Mouse (Mus musculus) urinary bladder, adult 18-20 months (tissue): ENCODE measurements at regions not wholly inside any gene's neighbourhood (a gene's known extent, or its start where the extent isn't known, plus 50 kb on each side); places are given as distances from the start of the nearest gene placed in this dataset.

ENCODE experiments used
- DNase-seq, 2 experiments: peaks; one replicate each; pipeline ENCODE4 v3.0.0; 2022; ENCODE audit warnings: low spot score in 2 of 2, mixed read lengths in 2 of 2

GRCm38 (mm10) chr3:78901838-78902484, 384.4 kb downstream of the Rapgef2 start:
- no peak for DNase-seq

DNA sequence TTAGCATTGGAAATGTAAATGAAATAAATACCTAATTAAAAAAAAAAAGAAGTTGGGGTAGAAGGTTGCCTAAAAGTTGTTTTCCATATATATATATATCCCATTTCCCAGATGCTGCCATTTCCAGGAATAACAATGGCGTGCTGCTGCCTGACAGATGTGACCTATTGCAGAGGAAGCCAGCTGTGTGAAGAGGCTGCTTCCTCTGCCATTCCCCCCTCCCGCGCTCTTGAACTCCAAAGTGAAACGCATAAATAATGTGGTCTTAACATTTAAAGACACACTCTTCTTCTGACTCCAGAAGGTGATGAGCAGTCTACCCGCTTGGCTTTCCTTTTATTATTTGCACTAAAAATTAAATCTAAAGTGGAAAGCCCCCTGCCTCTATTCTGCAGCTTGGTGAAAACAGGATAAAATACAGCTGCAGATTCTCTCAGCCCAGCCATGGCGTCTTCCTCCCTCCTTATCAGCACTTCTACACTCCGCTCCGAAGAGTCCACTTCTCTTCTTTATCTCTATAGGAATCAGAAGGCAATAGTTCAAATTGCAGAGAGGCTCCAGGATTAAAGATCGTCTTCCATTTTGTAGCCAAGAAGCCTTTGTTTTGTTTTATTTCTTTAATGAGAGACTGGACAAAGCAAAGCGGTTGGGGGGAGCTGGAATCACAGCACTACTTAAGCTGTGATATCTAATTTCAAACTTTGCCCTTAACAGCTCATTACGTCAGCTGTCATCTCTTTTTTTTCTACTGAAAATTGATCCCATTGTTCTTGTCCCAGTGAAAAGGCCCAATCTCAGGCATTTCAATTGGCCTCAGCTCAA, 385.1 kb downstream of the Rapgef2 start:
- no peak for DNase-seq

DNA sequence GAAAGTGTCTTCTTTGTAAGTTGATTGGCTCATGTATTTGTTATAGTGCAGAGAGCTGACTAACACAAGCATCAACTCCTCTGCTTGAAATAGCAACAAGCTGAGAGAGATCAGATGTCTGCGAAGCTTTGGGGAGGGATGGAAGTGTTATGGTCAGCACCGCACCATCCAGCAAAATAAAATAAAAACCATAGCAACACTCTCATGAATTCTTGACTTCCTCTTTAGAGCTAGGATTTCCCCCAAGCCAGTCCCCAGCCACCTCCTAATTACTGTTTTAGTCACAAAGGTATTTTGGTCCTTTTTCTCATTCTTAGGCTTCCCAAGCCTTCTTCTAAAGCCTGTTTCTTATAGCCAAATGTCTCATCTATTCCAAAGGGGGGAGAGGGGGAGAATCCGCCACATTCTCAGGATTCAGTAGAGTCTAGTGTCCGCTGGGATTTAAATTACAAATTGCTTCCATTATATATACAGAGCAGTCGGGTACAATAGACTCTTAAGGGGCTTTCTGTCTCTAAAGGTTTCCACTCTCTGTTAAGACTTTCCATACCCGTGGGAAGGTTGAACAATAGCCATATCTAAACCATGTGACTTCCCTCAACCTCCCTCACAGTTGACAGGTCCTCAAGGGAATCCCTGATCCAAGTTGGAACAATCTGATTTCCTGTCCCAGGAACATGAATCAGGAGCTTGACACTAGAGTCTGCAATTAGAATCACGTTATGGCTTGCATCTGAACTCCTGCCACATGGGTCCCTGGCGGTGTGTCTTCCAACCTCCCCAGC, 386.7 kb downstream of the Rapgef2 start:
- DNase-seq, result no peak

DNA sequence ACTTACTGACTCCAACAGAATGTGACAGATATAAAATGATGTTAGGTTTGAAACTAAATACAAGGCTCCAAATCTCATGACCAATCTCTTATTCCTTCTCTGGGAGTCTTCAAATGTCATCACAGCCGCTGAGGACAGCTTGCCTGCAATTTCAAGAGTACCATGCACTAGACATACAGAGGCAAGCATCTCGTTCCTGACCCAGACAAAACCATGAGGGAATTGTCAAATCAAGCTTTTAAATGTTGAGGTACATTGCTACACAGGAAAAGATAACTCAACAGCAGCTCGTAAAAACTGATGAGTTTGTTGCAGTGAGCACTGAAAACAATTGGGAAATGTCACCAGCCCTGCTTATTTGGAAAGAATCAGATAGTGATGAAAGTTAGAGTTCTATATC, 397.0 kb downstream of the Rapgef2 start:
- DNase-seq, result no peak

DNA sequence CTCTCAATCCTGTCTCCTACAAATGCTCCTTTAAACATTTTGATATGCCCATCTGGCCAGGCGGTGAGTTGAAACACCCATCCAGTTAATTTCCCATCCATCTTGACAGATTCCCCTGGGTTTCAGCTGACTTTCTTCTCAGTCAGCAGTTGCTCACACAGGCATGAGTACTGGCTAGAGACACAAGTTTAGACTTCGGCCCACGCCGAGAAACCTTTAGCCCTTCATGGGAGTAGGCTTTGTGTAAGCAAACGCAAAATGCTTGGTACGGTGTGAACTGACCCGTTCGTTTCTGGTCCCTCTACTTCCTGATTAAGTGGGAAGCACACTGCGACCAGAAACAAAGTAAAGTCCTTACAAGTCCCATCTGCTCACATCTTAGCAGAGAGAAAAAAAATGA, 401.6 kb downstream of the Rapgef2 start:
- no peak for DNase-seq

GRCm38 (mm10) chr3:78884029-78884428, 402.3 kb downstream of the Rapgef2 start:
- DNase-seq, result no peak

GRCm38 (mm10) chr3:78880072-78880471, 406.2 kb downstream of the Rapgef2 start:
- DNase-seq, result no peak

GRCm38 (mm10) chr3:78877323-78877722, 409.0 kb downstream of the Rapgef2 start:
- DNase-seq, result no peak

GRCm38 (mm10) chr3:78866896-78867295, 419.4 kb downstream of the Rapgef2 start:
- DNase-seq, result no peak

DNA sequence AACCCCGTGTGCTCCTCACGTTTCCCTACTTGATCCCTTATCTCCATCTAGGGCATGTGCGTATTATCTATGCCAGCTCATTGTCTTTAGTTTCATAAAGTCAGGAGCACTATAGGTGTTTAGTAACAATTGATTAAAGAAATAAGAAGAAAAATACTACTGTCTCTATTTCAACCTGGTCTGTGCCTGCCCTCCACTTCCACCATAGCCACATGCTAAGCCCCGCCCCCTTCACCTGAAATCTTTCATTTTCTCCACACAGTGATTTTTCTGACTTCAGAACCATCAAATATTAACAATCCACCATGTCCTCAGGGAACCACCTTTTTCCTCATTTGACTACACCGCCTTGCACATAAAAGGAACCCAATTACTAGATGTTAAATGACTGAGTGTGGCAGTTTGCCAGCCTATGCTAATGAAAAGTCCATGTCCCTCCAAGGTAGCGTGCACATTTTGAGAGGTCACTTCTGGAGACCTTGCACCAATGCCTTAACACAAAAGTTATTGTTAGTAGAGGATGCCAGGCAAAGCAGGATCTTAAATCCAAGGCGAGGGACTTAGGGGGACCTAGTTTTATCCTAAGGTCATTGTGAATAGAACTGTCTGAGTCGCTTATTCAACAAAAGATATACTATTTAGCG, 420.1 kb downstream of the Rapgef2 start:
- DNase-seq, result no peak

DNA sequence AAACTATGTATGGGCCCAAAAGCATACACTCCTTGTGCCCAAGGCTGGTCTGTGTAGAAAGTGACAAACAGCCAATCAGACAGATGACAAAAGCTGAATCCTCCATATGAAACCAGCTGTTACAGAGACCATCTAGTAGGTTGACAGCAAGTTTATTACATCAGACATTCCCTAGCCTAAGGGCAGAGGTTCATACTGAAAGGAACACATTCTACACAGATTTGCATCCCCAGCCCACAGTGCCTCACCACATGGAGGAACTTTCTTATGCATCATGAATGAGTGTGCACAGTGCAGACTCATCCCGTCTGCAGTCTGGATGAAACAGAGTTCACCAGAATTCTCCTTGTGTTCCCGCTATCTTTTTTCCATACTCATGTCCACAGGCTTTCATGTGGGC, 423.3 kb downstream of the Rapgef2 start:
- DNase-seq, result no peak

GRCm38 (mm10) chr3:78846617-78847318, 439.5 kb downstream of the Rapgef2 start:
- DNase-seq, result no peak

- DNase-seq, result no peak
These were observed 445.1 kb downstream of the Rapgef2 start for GRCm38 (mm10) chr3:78841173-78841572.

GRCm38 (mm10) chr3:78836824-78837223, 449.5 kb downstream of the Rapgef2 start:
- DNase-seq, result no peak

DNA sequence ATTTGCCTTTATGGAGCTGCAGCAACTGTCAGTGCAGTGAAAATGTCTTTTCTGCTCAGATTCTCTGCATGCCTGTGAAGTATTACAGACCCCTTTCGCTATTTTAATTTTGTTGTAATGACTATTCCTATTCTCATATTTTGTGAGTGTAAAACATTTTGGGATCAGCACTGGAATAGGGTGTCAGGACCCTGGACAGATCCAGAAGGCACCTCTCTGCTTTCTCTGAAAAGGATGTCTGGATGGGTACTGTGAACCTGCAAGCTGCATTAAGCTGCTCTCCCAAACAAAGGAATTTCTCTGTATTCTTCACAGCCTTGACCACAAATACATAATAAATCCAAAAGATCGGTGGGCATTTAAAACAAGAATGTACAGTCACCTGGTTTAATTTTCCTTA, 460.8 kb downstream of the Rapgef2 start:
- no peak for DNase-seq

DNA sequence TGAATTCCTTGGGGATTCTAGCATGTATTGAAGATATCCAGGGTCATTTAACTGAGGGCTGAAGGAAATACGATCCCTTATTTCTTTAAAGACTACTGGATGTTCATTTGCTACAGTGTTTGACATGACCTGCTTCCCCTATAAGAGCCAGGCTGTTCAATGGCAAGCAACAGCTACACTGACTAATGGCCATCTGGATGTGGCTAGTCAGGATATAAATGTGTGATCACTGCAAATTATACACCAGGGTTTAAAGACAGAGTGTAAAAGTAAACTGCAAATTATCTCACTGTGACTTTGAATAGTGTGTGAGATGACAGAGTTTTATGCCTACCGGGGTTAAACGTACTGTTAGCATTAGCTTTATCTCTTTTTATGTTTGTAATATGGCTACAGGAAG, 473.9 kb downstream of the Rapgef2 start:
- DNase-seq, result no peak

- no peak for DNase-seq
These were observed 475.7 kb downstream of the Rapgef2 start for GRCm38 (mm10) chr3:78810431-78811152.

DNA sequence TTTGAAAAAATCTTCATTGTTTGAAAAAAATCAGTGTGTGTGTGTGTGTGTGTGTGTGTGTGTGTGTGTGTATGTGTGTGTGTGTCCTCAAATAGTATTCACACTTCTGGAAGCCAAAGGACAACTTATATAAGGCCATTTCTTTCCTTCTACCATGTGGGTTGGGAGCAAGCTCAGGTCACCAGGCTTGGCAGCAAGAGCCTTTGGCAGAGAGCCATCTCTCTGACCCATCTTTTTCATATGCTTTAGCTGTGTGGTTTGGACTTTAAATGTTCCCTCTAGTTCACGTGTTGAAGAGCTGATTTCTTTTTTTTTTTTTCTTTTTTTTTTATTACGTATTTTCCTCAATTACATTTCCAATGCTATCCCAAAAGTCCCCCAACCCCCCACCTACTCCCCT, 483.1 kb downstream of the Rapgef2 start:
- no peak for DNase-seq

DNA sequence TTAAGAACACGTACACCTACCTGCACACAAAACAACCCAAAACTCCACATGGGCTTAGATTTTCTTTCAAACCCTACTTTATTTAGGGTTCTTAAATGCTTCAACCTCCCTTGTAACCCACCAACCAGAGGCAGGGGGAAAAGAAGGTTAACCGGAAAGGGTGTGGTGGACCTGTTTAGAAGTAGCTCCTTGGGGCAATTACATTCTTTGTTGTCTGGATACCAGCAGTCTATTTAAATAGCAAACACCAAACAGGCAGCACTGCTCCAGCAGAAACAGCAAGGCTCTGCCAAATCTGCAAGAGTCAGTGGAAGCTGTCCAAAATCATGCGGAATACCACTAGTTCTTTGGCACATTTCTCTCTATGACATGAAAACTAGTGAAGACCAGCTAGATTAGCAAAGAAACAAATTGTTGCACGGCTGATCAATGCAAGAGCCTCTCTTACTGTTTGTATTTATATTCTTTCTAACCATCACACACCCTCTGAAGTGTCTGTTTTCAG, 490.3 kb downstream of the Rapgef2 start:
- no peak for DNase-seq

- no peak for DNase-seq
These were observed 493.8 kb downstream of the Rapgef2 start for GRCm38 (mm10) chr3:78792440-78793057.
